Mouse (Mus musculus): ENCODE data around the gene Nlgn1.

DNA sequence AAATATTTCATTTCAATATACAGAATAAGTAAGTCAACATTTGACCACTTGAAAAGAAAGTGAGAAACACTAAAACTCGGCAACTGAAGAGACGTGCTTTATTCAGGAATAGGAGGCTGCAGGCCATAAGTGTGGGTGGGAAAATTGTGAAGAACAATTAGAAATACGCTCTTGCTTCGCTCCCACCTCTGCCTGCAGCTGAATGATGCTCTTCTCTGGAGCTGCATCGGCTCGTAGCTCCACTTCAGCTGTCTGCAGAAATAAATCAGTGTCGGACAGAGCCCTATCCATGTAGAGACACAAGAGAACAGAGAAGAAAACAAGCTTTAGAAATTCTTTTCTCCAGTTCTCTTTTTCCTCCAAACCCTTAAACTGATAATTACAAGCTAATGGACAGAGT lies 85.7 kb downstream of the Nlgn1 start:
- no peak for TF ChIP-seq CTCF (IDR thresholded peaks at IDR 0.05; ENCODE audit: extremely low read depth, insufficient read length, insufficient replicate concordance, low read depth, low read length)
- no peak for TF ChIP-seq POLR2A (IDR thresholded peaks at IDR 0.05; ENCODE audit: low read depth, low read length)

Measured in small intestine, adult 2 months (tissue).